ENCODE assay signal across 9 mouse cellular contexts in the genomic region with DNA sequence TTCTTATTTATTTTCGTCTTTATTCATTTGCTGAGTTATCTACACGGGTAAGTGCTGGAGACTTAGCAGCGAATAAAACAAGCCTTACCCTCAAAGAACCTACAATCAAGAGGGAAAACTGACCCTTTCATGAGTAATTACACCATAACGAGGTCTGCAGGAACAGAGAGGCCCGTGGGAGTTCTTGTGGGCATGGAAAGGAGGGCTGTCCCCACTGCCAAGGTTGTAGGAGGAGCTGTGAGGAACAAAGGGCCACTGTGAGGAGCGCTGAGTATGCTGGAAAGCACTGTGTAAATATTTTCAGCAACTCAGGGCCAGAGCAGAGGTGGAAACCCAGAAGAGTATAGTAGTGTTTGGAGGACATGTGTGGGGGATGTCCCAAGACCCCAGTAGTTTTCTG.
DNase-seq lines count a peak whose midpoint lies in the region; ATAC-seq lines count a peak whose summit lies in the region.
"Had no signal": no experiment of that assay in that cellular context is flagged by ENCODE, and none has a peak within 500 bp of the region (broad histone marks: within the 10 kb centered on the region; RNA-seq: fewer than 3 reads in every experiment).

No protein-coding gene starts in this region.

- no peak overlapping the region for H3K4me2 ChIP-seq in lung, embryonic 15.5 days
- H3K4me2 ChIP-seq in stomach, embryonic 15.5 days = no peak overlapping the region
- H3K4me2 ChIP-seq: liver, embryonic 13.5 days had no signal

- intact Hi-C loops in heart, postnatal 25 days (cut with DNase I) = no loop called here

- H3K27ac ChIP-seq in lung, embryonic 15.5 days = peak overlapping the region; percentile 41
- peak overlapping the region; percentile 52 for H3K27ac ChIP-seq in stomach, embryonic 15.5 days
- H3K27ac ChIP-seq: liver, embryonic 13.5 days had no signal

- 18% methylated on average over 6 of the region's 6 CpGs for WGBS in lung, embryonic 15.5 days
- 25% methylated on average over 6 of the region's 6 CpGs for WGBS in stomach, embryonic 15.5 days

- ATAC-seq in lung, embryonic 15.5 days (ENCODE audit: borderline replicate concordance, extremely low read depth, low FRiP score, low TSS enrichment) = peak; percentile 75
- peak; percentile 82 for ATAC-seq in stomach, embryonic 15.5 days (ENCODE audit: insufficient read depth, low FRiP score, low read depth)

- no peaks in the 10 kb centered on the region for H3K27me3 ChIP-seq in lung, embryonic 15.5 days
- no peaks in the 10 kb centered on the region for H3K27me3 ChIP-seq in stomach, embryonic 15.5 days (replicated peaks)
- H3K27me3 ChIP-seq: liver, embryonic 13.5 days had no signal

- H3K9me3 ChIP-seq in lung, embryonic 15.5 days = no peaks in the 10 kb centered on the region
- H3K9me3 ChIP-seq in stomach, embryonic 15.5 days = no peaks in the 10 kb centered on the region
- H3K9me3 ChIP-seq: liver, embryonic 13.5 days had no signal

- no peak overlapping the region for H3K9ac ChIP-seq in lung, embryonic 15.5 days
- H3K9ac ChIP-seq in stomach, embryonic 15.5 days = no peak overlapping the region
- H3K9ac ChIP-seq: liver, embryonic 13.5 days had no signal

- no peaks in the 10 kb centered on the region for H3K36me3 ChIP-seq in lung, embryonic 15.5 days
- H3K36me3 ChIP-seq in stomach, embryonic 15.5 days = no peaks in the 10 kb centered on the region
- H3K36me3 ChIP-seq: liver, embryonic 13.5 days had no signal

- H3K4me1 ChIP-seq in lung, embryonic 15.5 days = peaks cover 32% of the 10 kb centered on the region
- H3K4me1 ChIP-seq in stomach, embryonic 15.5 days = peaks cover 3% of the 10 kb centered on the region; the same call in 1 of the 2 replicates
- H3K4me1 ChIP-seq: liver, embryonic 13.5 days had no signal

- H3K4me3 ChIP-seq in lung, embryonic 15.5 days = no peak overlapping the region
- H3K4me3 ChIP-seq in stomach, embryonic 15.5 days (replicated peaks) = no peak overlapping the region
- H3K4me3 ChIP-seq: liver, embryonic 13.5 days had no signal

- DNase-seq in cerebellum, adult 9-10 months = peak; percentile 6
- no peak for DNase-seq in cerebellum, postnatal 4 days (ENCODE audit: low spot score in 2 of 2)
- peak; percentile 85 for DNase-seq in Muller cell, postnatal 12 days (ENCODE audit: inconsistent ontology term)
- DNase-seq in gonadal fat pad, adult 2 months (ENCODE audit: low read depth) = peak; percentile 26
- no peak for DNase-seq in gastrocnemius, postnatal 25 days
- DNase-seq in heart, postnatal 25 days (ENCODE audit: low spot score) = no peak
- DNase-seq: liver, embryonic 13.5 days had no signal

Comparison
In these comparisons a context has a peak if more than half of its experiments do, and no peak if none do; other contexts are left out.
1. DNase-seq: peak in cerebellum, adult 9-10 months (single experiment), Muller cell, postnatal 12 days (single experiment) and gonadal fat pad, adult 2 months (single experiment); none in cerebellum, postnatal 4 days (0 of 2), gastrocnemius, postnatal 25 days (single experiment) and heart, postnatal 25 days (single experiment).